Mouse (Mus musculus): ENCODE results near the gene Vstm4. TPM values are rescaled to one million over a fixed set of nuclear protein-coding genes. Genes with fewer than 3 reads are reported as not detected.

Gene Vstm4
- polyA plus RNA-seq, 1 experiment from 2014 or later: 38.5 TPM

DNA sequence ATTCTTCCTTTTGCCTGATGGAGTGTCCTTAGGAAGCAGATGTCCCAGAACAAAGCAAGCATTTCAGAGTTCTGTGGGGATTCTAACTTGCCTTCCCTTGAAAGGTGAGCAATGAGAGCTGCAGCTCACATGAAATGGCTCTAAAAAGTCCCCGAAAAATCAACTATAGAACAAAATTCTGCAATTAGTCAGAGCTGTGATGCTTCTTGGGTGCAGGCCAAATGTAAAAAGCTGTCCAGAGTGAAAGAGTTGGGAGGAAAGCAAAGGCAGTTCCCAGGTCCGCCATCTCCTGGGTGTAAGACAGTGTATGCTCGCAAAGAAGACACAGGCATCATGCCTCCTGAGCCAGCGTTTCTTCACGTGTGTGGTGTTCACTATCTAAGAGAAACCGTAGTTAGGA, 52.6 kb downstream of the Vstm4 start:
- Histone ChIP-seq H3K27me3 (ENCODE audit: control insufficient read depth, insufficient read depth, low read length) (no peaks in the 10 kb centered on the region), H3K4me1 (ENCODE audit: control insufficient read depth, insufficient read depth, low read length) (peaks cover 4% of the 10 kb centered on the region; the same call in 1 of the 2 replicates), H3K4me3 (replicated peaks; ENCODE audit: low read length) (no peak overlapping the region), H3K4me2 (ENCODE audit: low read depth, low read length) (no peak overlapping the region), H3K27ac (ENCODE audit: low read length) (no peak overlapping the region), H3K9me3 (replicated peaks; ENCODE audit: control insufficient read depth, low read length) (no peaks in the 10 kb centered on the region), H3K36me3 (ENCODE audit: control insufficient read depth, insufficient read depth, low read length) (no peaks in the 10 kb centered on the region), H3K9ac (ENCODE audit: low read length) (no peak overlapping the region)
- ATAC-seq (ENCODE audit: insufficient read depth, low FRiP score): no peak
- WGBS: 79% methylated on average over 6 of the region's 6 CpGs

DNA sequence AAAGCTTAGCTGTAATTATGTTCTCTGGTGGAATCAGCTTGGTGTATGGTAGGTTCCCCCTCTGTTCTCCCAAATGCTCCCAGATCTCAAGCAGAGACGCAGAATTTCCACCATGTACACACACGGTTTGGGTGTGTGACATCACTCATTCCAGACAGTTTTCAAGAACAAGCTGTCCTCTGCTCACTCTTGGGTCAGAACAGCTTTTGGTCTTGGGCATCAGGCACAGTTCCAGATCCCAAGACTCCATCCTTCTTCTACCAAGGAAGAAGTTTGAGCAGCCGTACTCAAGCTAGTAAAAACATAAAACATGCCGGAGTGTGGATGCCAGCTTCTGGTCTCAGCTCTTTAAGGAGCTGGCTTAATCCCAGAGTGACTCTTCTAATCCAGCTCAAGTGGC, 54.6 kb downstream of the Vstm4 start:
- 85% methylated on average over 4 of the region's 4 CpGs for WGBS
- no peaks in the 10 kb centered on the region for H3K27me3 ChIP-seq (ENCODE audit: control insufficient read depth, insufficient read depth, low read length)
- no peak overlapping the region for H3K9ac ChIP-seq (ENCODE audit: low read length)
- H3K4me2 ChIP-seq (ENCODE audit: low read depth, low read length): no peak overlapping the region
- no peak overlapping the region for H3K27ac ChIP-seq (ENCODE audit: low read length)
- H3K9me3 ChIP-seq (replicated peaks; ENCODE audit: control insufficient read depth, low read length): no peaks in the 10 kb centered on the region
- H3K4me3 ChIP-seq (replicated peaks; ENCODE audit: low read length): no peak overlapping the region
- ATAC-seq (ENCODE audit: insufficient read depth, low FRiP score): no peak
- H3K4me1 ChIP-seq (ENCODE audit: control insufficient read depth, insufficient read depth, low read length): peaks cover 4% of the 10 kb centered on the region; the same call in 1 of the 2 replicates
- H3K36me3 ChIP-seq (ENCODE audit: control insufficient read depth, insufficient read depth, low read length): no peaks in the 10 kb centered on the region

DNA sequence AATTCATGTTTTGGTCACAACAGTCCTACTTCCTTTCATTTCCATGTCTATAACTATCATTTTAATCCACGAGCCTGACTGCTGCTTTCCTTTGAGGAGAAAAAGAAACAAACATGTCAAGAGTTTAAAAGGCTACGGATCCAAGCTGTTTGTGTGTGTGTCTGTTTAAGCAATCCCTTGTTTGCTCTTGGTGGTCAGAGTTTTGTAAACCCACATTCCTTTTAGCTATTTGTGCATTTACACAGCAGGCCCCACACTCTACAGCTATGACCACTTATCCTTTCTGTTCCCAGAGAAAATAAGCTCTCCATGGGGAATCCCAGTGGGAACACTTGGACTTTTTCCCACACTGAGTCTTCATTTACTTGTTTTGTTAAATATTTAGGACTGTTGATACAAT, 58.8 kb downstream of the Vstm4 start:
- H3K4me2 ChIP-seq (ENCODE audit: low read depth, low read length): no peak overlapping the region
- H3K9ac ChIP-seq (ENCODE audit: low read length): no peak overlapping the region
- H3K27me3 ChIP-seq (ENCODE audit: control insufficient read depth, insufficient read depth, low read length): no peaks in the 10 kb centered on the region
- ATAC-seq (ENCODE audit: insufficient read depth, low FRiP score): peak; percentile 47; the same call in 1 of the 2 replicates
- no peaks in the 10 kb centered on the region for H3K9me3 ChIP-seq (replicated peaks; ENCODE audit: control insufficient read depth, low read length)
- H3K36me3 ChIP-seq (ENCODE audit: control insufficient read depth, insufficient read depth, low read length): no peaks in the 10 kb centered on the region
- H3K4me3 ChIP-seq (replicated peaks; ENCODE audit: low read length): no peak overlapping the region
- H3K4me1 ChIP-seq (ENCODE audit: control insufficient read depth, insufficient read depth, low read length): no peaks in the 10 kb centered on the region
- 39% methylated on average over 2 of the region's 2 CpGs for WGBS
- no peak overlapping the region for H3K27ac ChIP-seq (ENCODE audit: low read length)

DNA sequence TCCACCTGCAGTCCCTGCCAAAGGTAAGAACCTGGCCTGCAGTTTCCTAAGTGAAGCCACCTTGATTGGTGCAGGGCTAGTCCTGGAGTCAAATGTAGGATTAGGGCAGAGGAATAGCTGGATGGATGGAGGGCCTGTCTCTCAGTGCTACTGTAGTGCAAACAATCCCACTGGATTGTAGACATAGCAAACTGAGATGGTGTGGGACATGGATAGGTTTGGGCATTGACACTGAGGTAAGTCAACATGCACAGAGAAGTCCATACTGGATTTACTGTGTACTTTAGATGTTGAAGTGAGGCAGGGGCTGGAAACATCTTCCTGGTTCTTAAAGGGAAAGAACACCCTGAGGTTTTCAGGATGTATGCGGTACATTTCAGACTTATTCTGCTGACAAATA, 61.4 kb downstream of the Vstm4 start:
- ATAC-seq (ENCODE audit: insufficient read depth, low FRiP score): no peak
- H3K27me3 ChIP-seq (ENCODE audit: control insufficient read depth, insufficient read depth, low read length): no peaks in the 10 kb centered on the region
- H3K9ac ChIP-seq (ENCODE audit: low read length): no peak overlapping the region
- no peak overlapping the region for H3K4me3 ChIP-seq (replicated peaks; ENCODE audit: low read length)
- H3K4me2 ChIP-seq (ENCODE audit: low read depth, low read length): no peak overlapping the region
- H3K36me3 ChIP-seq (ENCODE audit: control insufficient read depth, insufficient read depth, low read length): no peaks in the 10 kb centered on the region
- 91% methylated on average over 1 of the region's 1 CpGs for WGBS
- H3K27ac ChIP-seq (ENCODE audit: low read length): no peak overlapping the region
- H3K4me1 ChIP-seq (ENCODE audit: control insufficient read depth, insufficient read depth, low read length): no peaks in the 10 kb centered on the region
- no peaks in the 10 kb centered on the region for H3K9me3 ChIP-seq (replicated peaks; ENCODE audit: control insufficient read depth, low read length)

DNA sequence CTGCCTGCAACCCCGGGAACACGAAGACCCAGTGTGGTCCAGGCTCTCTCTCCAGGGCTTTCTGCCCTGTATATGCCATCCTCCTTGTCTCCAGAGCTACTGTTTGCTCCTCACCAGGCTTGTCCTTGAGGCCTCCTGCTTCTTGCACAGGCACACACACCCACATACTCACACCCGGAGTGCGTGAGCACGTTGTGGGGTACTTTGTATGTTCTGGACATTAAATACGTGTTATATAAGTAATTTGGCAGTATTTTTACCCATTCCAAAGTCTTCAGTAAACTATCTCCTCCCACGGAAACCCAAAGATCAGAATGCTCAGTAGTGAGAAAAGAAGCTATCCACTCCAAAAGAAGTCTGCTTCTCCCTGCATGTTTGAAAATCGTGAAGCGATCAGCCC, 67.3 kb downstream of the Vstm4 start:
- H3K36me3 ChIP-seq (ENCODE audit: control insufficient read depth, insufficient read depth, low read length): no peaks in the 10 kb centered on the region
- H3K27ac ChIP-seq (ENCODE audit: low read length): no peak overlapping the region
- H3K4me2 ChIP-seq (ENCODE audit: low read depth, low read length): no peak overlapping the region
- H3K9me3 ChIP-seq (replicated peaks; ENCODE audit: control insufficient read depth, low read length): no peaks in the 10 kb centered on the region
- WGBS: 51% methylated on average over 9 of the region's 9 CpGs
- H3K4me3 ChIP-seq (replicated peaks; ENCODE audit: low read length): no peak overlapping the region
- H3K27me3 ChIP-seq (ENCODE audit: control insufficient read depth, insufficient read depth, low read length): no peaks in the 10 kb centered on the region
- H3K4me1 ChIP-seq (ENCODE audit: control insufficient read depth, insufficient read depth, low read length): no peaks in the 10 kb centered on the region
- H3K9ac ChIP-seq (ENCODE audit: low read length): no peak overlapping the region
- no peak for ATAC-seq (ENCODE audit: insufficient read depth, low FRiP score)

DNA sequence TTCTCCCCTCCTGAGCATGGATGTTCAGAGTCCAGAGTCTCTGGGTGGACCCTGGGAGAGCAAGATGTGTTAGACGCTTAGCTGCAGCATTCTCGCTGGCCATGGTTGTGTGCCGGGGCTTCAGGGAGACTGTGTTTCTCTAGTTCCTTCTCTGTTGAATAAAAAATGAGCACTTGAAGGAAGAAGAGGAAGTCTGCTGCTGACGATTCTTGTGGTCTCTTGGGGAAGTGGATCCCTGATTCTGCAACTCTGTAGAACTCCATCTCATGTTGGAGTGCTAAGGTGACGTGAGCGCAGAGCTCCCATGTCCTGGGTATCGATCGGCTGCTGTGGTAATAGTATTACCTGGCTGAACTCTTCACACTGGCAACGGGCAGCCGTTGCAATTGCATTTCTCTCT, 75.2 kb downstream of the Vstm4 start:
- H3K27ac ChIP-seq (ENCODE audit: low read length): 0 out of 2 replicates have a peak overlapping the region, but pooled peaks have one; percentile 30
- H3K9ac ChIP-seq (ENCODE audit: low read length): no peak overlapping the region
- 79% methylated on average over 10 of the region's 10 CpGs for WGBS
- no peaks in the 10 kb centered on the region for H3K9me3 ChIP-seq (replicated peaks; ENCODE audit: control insufficient read depth, low read length)
- ATAC-seq (ENCODE audit: insufficient read depth, low FRiP score): no peak
- no peak overlapping the region for H3K4me2 ChIP-seq (ENCODE audit: low read depth, low read length)
- no peak overlapping the region for H3K4me3 ChIP-seq (replicated peaks; ENCODE audit: low read length)
- no peaks in the 10 kb centered on the region for H3K4me1 ChIP-seq (ENCODE audit: control insufficient read depth, insufficient read depth, low read length)
- no peaks in the 10 kb centered on the region for H3K36me3 ChIP-seq (ENCODE audit: control insufficient read depth, insufficient read depth, low read length)
- H3K27me3 ChIP-seq (ENCODE audit: control insufficient read depth, insufficient read depth, low read length): no peaks in the 10 kb centered on the region

DNA sequence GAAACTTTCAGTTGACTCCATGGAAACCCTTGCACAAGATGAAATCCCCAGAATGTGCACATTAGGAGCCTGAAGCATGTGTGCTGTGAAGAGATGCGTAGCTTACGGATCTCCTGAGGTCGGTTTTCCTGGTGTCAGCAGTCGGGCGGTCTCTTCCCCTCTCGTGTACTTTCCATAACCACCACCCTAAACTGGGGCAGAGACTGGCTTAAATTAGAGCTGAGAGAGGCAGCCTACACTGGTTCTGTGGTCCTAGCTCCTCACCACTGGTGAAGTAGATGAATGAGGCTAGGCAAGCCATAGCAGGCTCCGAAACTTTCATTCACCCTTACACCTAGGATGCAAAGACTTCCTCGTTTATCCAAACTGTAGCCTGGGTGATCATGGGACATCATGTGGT, 75.7 kb downstream of the Vstm4 start:
- Histone ChIP-seq H3K27me3 (ENCODE audit: control insufficient read depth, insufficient read depth, low read length) (no peaks in the 10 kb centered on the region), H3K4me2 (ENCODE audit: low read depth, low read length) (no peak overlapping the region), H3K9ac (ENCODE audit: low read length) (no peak overlapping the region), H3K36me3 (ENCODE audit: control insufficient read depth, insufficient read depth, low read length) (no peaks in the 10 kb centered on the region), H3K27ac (ENCODE audit: low read length) (no peak overlapping the region), H3K4me1 (ENCODE audit: control insufficient read depth, insufficient read depth, low read length) (no peaks in the 10 kb centered on the region), H3K9me3 (replicated peaks; ENCODE audit: control insufficient read depth, low read length) (no peaks in the 10 kb centered on the region), H3K4me3 (replicated peaks; ENCODE audit: low read length) (no peak overlapping the region)
- no peak for ATAC-seq (ENCODE audit: insufficient read depth, low FRiP score)
- 87% methylated on average over 8 of the region's 8 CpGs for WGBS

DNA sequence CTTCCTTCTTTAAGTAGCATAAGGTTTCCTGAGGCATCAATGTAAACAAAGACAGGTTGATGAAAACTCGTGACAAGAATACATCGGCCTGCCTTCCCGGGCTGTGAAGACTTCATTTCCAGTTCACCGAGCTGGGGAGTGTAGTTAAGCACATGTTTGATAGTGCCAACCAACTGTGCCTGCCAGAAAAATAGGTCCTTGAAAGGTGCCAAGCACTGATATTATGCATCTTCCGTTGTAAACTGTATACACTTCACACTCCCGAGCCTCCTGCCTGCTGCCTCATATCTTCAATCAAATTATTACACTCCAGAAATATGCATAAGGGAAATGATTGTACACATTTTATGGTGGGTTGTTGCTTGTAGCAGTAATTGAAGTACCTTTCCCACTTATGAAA, 77.5 kb downstream of the Vstm4 start:
- Histone ChIP-seq H3K9me3 (replicated peaks; ENCODE audit: control insufficient read depth, low read length) (no peaks in the 10 kb centered on the region), H3K27me3 (ENCODE audit: control insufficient read depth, insufficient read depth, low read length) (no peaks in the 10 kb centered on the region), H3K4me1 (ENCODE audit: control insufficient read depth, insufficient read depth, low read length) (no peaks in the 10 kb centered on the region), H3K4me2 (ENCODE audit: low read depth, low read length) (no peak overlapping the region), H3K4me3 (replicated peaks; ENCODE audit: low read length) (no peak overlapping the region), H3K36me3 (ENCODE audit: control insufficient read depth, insufficient read depth, low read length) (no peaks in the 10 kb centered on the region), H3K27ac (ENCODE audit: low read length) (no peak overlapping the region), H3K9ac (ENCODE audit: low read length) (no peak overlapping the region)
- WGBS: 67% methylated on average over 6 of the region's 6 CpGs
- ATAC-seq (ENCODE audit: insufficient read depth, low FRiP score): no peak

DNA sequence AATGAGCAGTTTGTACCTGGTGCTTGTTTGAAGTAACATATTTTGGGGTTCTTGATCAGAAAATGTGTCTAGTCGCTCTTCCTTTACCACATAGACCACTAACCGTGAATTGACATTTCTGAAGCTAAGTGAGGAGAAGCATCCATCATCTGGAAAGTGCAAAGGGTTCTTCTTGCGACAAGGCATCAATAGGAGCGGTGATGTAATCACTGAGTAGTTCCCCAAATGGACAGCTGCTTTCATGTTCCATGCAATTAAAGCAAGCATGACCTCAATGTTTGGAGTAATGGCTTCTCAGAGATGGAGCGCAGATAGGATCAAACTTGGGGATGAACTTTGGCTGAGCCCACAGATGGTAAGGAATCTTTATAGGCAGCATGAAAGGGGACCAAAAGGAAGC, 82.7 kb downstream of the Vstm4 start:
- Histone ChIP-seq H3K4me3 (replicated peaks; ENCODE audit: low read length) (no peak overlapping the region), H3K27me3 (ENCODE audit: control insufficient read depth, insufficient read depth, low read length) (no peaks in the 10 kb centered on the region), H3K4me1 (ENCODE audit: control insufficient read depth, insufficient read depth, low read length) (no peaks in the 10 kb centered on the region), H3K27ac (ENCODE audit: low read length) (no peak overlapping the region), H3K9ac (ENCODE audit: low read length) (no peak overlapping the region), H3K36me3 (ENCODE audit: control insufficient read depth, insufficient read depth, low read length) (no peaks in the 10 kb centered on the region), H3K4me2 (ENCODE audit: low read depth, low read length) (no peak overlapping the region), H3K9me3 (replicated peaks; ENCODE audit: control insufficient read depth, low read length) (no peaks in the 10 kb centered on the region)
- no peak for ATAC-seq (ENCODE audit: insufficient read depth, low FRiP score)
- 64% methylated on average over 5 of the region's 5 CpGs for WGBS

DNA sequence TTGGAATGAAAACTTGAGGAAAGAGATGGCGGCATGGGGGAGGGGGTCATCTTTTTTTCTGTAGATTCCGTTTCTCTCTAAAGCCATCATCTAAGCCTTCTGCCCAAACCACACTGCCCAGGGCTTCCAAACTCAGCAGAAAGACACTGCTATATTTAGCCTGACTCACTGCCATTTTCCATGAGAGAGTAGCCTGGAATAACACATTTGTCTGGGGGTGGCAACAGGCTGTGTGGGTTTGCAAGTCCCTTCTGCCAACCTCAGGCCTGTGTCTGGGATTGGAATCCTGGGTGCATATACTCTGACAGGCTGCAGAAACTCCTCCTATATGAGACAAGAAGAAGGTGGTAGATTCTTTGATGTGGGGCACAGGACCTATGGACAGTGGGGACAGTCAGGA, 91.0 kb downstream of the Vstm4 start:
- H3K27ac ChIP-seq (ENCODE audit: low read length): no peak overlapping the region
- no peak overlapping the region for H3K4me3 ChIP-seq (replicated peaks; ENCODE audit: low read length)
- H3K27me3 ChIP-seq (ENCODE audit: control insufficient read depth, insufficient read depth, low read length): no peaks in the 10 kb centered on the region
- no peak overlapping the region for H3K9ac ChIP-seq (ENCODE audit: low read length)
- no peak for ATAC-seq (ENCODE audit: insufficient read depth, low FRiP score)
- H3K9me3 ChIP-seq (replicated peaks; ENCODE audit: control insufficient read depth, low read length): no peaks in the 10 kb centered on the region
- 91% methylated on average over 2 of the region's 2 CpGs for WGBS
- no peaks in the 10 kb centered on the region for H3K36me3 ChIP-seq (ENCODE audit: control insufficient read depth, insufficient read depth, low read length)
- H3K4me1 ChIP-seq (ENCODE audit: control insufficient read depth, insufficient read depth, low read length): peaks cover 13% of the 10 kb centered on the region
- H3K4me2 ChIP-seq (ENCODE audit: low read depth, low read length): no peak overlapping the region

All from stomach, embryonic 16.5 days (tissue).